ENCODE assay signal across 7 mouse cellular contexts in the genomic region with DNA sequence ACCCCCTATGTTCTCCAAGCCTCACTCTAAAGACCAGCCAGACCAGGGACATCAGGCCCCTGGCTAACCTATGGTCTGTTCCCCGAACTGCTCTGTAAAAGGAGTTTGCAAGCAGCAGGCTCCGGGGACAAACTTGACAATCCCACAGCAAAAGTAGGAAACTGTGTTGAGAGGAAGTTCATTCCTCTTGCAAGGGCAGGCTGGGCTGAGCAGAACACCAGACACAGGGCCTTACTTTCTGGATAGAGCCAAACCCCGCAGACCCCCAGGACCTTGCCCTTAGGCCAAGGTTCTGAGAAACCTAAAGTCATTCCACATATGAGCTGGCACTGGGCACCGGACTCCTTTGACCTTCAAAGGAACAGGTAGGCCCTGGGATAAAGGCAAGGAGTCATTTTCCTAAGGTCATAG. TPM values are rescaled to one million over a fixed set of nuclear protein-coding genes. Genes with fewer than 3 reads are reported as not detected.
DNase-seq lines count a peak whose midpoint lies in the region; ATAC-seq and TF ChIP-seq lines count a peak whose summit lies in the region.

No protein-coding gene starts in this region.

- H3K27me3 ChIP-seq in megakaryocyte, embryonic 14.5 days (replicated peaks), result peaks cover 41% of the 10 kb centered on the region
- H3K27me3 ChIP-seq in forebrain, embryonic 12.5 days, result peaks cover 53% of the 10 kb centered on the region
- peaks cover 30% of the 10 kb centered on the region for H3K27me3 ChIP-seq in limb, embryonic 14.5 days (ENCODE audit: control insufficient read depth, insufficient read depth, low read length)

- no peak for DNase-seq in limb, embryonic 14.5 days (ENCODE audit: low spot score)
- DNase-seq in thymus, postnatal 25 days, result peak; percentile 51
- DNase-seq in gastrocnemius, adult 8-10 months (ENCODE audit: low spot score in 2 of 2), result no peak
- no peak for DNase-seq in right cerebral cortex, adult 18-20 months

- peak overlapping the region; percentile 94 for H3K4me3 ChIP-seq in megakaryocyte, embryonic 14.5 days (replicated peaks)
- peak overlapping the region; percentile 47 for H3K4me3 ChIP-seq in forebrain, embryonic 12.5 days (replicated peaks)
- peak overlapping the region; percentile 60; the same call in 1 of the 2 replicates for H3K4me3 ChIP-seq in limb, embryonic 14.5 days (replicated peaks; ENCODE audit: low read length)

- H3K4me2 ChIP-seq in forebrain, embryonic 12.5 days, result peak overlapping the region; percentile 84
- peak overlapping the region; percentile 90 for H3K4me2 ChIP-seq in limb, embryonic 14.5 days (replicated peaks; ENCODE audit: low read depth, low read length, severe bottlenecking)

- TF ChIP-seq POLR2A in limb, embryonic 14.5 days (IDR thresholded peaks at IDR 0.05; ENCODE audit: borderline replicate concordance, extremely low read depth, insufficient read depth, insufficient read length), result no peak

- ATAC-seq in megakaryocyte, adult 5-6 weeks (ENCODE audit: poor library complexity, severe bottlenecking), result no peak
- ATAC-seq in forebrain, embryonic 12.5 days (ENCODE audit: low FRiP score), result no peak
- no peak for ATAC-seq in limb, embryonic 14.5 days (ENCODE audit: low FRiP score, low read depth)

- 57% methylated on average over 4 of the region's 4 CpGs for WGBS in forebrain, embryonic 12.5 days
- 62% methylated on average over 4 of the region's 4 CpGs for WGBS in limb, embryonic 14.5 days

- no peaks in the 10 kb centered on the region for H3K9me3 ChIP-seq in megakaryocyte, embryonic 14.5 days
- H3K9me3 ChIP-seq in forebrain, embryonic 12.5 days, result no peaks in the 10 kb centered on the region
- no peaks in the 10 kb centered on the region for H3K9me3 ChIP-seq in limb, embryonic 14.5 days (ENCODE audit: control insufficient read depth, low read length)

- peaks cover 86% of the 10 kb centered on the region for H3K4me1 ChIP-seq in megakaryocyte, embryonic 14.5 days
- peaks cover 33% of the 10 kb centered on the region for H3K4me1 ChIP-seq in forebrain, embryonic 12.5 days
- H3K4me1 ChIP-seq in limb, embryonic 14.5 days (ENCODE audit: control insufficient read depth, insufficient read depth, low read length), result peaks cover 28% of the 10 kb centered on the region

- H3K9ac ChIP-seq in forebrain, embryonic 12.5 days, result no peak overlapping the region; the same call in 1 of the 2 replicates
- no peak overlapping the region for H3K9ac ChIP-seq in limb, embryonic 14.5 days (ENCODE audit: low read depth, low read length, severe bottlenecking)

- H3K36me3 ChIP-seq in megakaryocyte, embryonic 14.5 days (replicated peaks; ENCODE audit: low read length), result no peaks in the 10 kb centered on the region
- H3K36me3 ChIP-seq in forebrain, embryonic 12.5 days (replicated peaks), result no peaks in the 10 kb centered on the region
- H3K36me3 ChIP-seq in limb, embryonic 14.5 days (ENCODE audit: control insufficient read depth, insufficient read depth, low read length), result no peaks in the 10 kb centered on the region

- peak overlapping the region; percentile 31; the same call in 1 of the 2 replicates for H3K27ac ChIP-seq in forebrain, embryonic 12.5 days
- H3K27ac ChIP-seq in limb, embryonic 14.5 days (replicated peaks; ENCODE audit: low read depth, low read length), result no peak overlapping the region; the same call in 1 of the 2 replicates

RNA-seq across cellular contexts. Expression of gene Plxnd1, which starts 0.7 kb away (rescaled TPM):
- polyA plus RNA-seq in megakaryocyte, embryonic 14.5 days (2012; ENCODE audit: insufficient read depth, low replicate concordance), result 3.8 and 14.9 TPM in 2 replicates
- total RNA-seq in megakaryocyte, adult 5-6 weeks (2015), result 151 and 156 TPM in 2 replicates
- total RNA-seq in megakaryocyte, adult 5-6 weeks (2017), result 88.0 and 90.9 TPM in 2 replicates
- 18.8 and 19.2 TPM in 2 replicates for polyA plus RNA-seq in forebrain, embryonic 12.5 days (2016; fragmentation: Nextera tagmentation; extraction: Ambion mirVana)
- polyA plus RNA-seq in limb, embryonic 14.5 days (2012; rRNA removed), result 61.9 and 74.1 TPM in 2 replicates
- 39.1 and 50.4 TPM in 2 replicates for polyA plus RNA-seq in limb, embryonic 14.5 days (2014; fragmentation: Nextera tagmentation; extraction: Ambion mirVana)
- total RNA-seq in gastrocnemius, adult 8-10 months (2022), result 10 to 100 TPM; 12.9 to 25.5 (median 19.1) TPM

RNA-seq across cellular contexts. Expression of gene H1foo, which starts 50.8 kb away (rescaled TPM):
- not detected in 2 replicates for polyA plus RNA-seq in megakaryocyte, embryonic 14.5 days (2012; ENCODE audit: insufficient read depth, low replicate concordance)
- not detected in 2 replicates for total RNA-seq in megakaryocyte, adult 5-6 weeks (2015)
- not detected in 2 replicates for total RNA-seq in megakaryocyte, adult 5-6 weeks (2017)
- polyA plus RNA-seq in forebrain, embryonic 12.5 days (2016; fragmentation: Nextera tagmentation; extraction: Ambion mirVana), result not detected in 2 replicates
- not detected in 2 replicates for polyA plus RNA-seq in limb, embryonic 14.5 days (2012; rRNA removed)
- polyA plus RNA-seq in limb, embryonic 14.5 days (2014; fragmentation: Nextera tagmentation; extraction: Ambion mirVana), result not detected in 2 replicates
- not detected for total RNA-seq in gastrocnemius, adult 8-10 months (2022)
